Mouse (Mus musculus): ENCODE data around the gene Fbln7. TPM values are rescaled to one million over a fixed set of nuclear protein-coding genes. Genes with fewer than 3 reads are reported as not detected.

Gene Fbln7
- polyA plus RNA-seq (2014; fragmentation: Nextera tagmentation; extraction: Ambion mirVana), result 0.62 and 0.90 TPM in 2 replicates

- Histone ChIP-seq H3K27ac (ENCODE audit: low read depth, low read length) (no peak within 1 kb of the TSS), H3K9ac (ENCODE audit: low read depth, low read length) (no peak within 1 kb of the TSS), H3K4me3 (ENCODE audit: low read depth, low read length) (peak within 1 kb of the TSS; percentile 42), H3K4me1 (replicated peaks; ENCODE audit: control insufficient read depth, insufficient read depth, low read length) (no peaks in the 10 kb centered on the region), H3K4me2 (peak within 1 kb of the TSS; percentile 72), H3K9me3 (ENCODE audit: control insufficient read depth, low read length) (no peaks in the 10 kb centered on the region), H3K27me3 (replicated peaks; ENCODE audit: control insufficient read depth, insufficient read depth, low read length) (peaks cover 29% of the 10 kb centered on the region), H3K36me3 (ENCODE audit: control insufficient read depth, insufficient read depth, low read length) (no peaks in the 10 kb centered on the region)
- ATAC-seq (replicated peaks; ENCODE audit: low FRiP score) (no peak), DNase-seq (ENCODE audit: low spot score) (no peak)
- 87% methylated on average over 9 of the region's 9 CpGs for WGBS
Measured at GRCm38 (mm10) chr2:128862636-128863035, at the start of gene Fbln7. Gene Fbln7 (plus strand): TSS chr2:128862981.

DNA sequence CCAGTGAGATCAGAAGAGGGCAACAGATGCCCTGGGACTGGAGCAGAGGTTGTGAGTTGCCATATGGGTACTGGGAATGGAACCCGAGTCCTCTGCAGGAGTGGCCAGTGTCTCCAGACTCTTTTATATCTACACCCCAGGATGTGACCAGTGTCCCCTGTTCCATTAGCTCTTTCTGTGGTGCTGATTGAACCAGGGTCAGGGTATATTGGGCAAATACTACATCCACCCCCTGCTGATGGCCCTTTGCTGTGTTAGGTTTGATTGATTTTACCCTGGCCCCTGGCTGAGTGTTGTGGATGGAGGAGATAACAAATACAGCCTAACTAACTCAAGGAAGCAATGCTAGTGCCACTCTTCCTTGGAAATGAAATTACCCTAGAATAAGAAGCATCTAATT is 46.5 kb upstream of the Fbln7 start:
- Histone ChIP-seq H3K27ac (ENCODE audit: low read depth, low read length) (no peak overlapping the region), H3K9me3 (ENCODE audit: control insufficient read depth, low read length) (no peaks in the 10 kb centered on the region), H3K4me2 (no peak overlapping the region), H3K9ac (ENCODE audit: low read depth, low read length) (no peak overlapping the region), H3K36me3 (ENCODE audit: control insufficient read depth, insufficient read depth, low read length) (no peaks in the 10 kb centered on the region), H3K4me1 (replicated peaks; ENCODE audit: control insufficient read depth, insufficient read depth, low read length) (peaks cover 5% of the 10 kb centered on the region), H3K27me3 (replicated peaks; ENCODE audit: control insufficient read depth, insufficient read depth, low read length) (no peaks in the 10 kb centered on the region), H3K4me3 (ENCODE audit: low read depth, low read length) (no peak overlapping the region)
- ATAC-seq (replicated peaks; ENCODE audit: low FRiP score) (no peak), DNase-seq (ENCODE audit: low spot score) (no peak)
- WGBS, result 68% methylated on average over 1 of the region's 1 CpGs

DNA sequence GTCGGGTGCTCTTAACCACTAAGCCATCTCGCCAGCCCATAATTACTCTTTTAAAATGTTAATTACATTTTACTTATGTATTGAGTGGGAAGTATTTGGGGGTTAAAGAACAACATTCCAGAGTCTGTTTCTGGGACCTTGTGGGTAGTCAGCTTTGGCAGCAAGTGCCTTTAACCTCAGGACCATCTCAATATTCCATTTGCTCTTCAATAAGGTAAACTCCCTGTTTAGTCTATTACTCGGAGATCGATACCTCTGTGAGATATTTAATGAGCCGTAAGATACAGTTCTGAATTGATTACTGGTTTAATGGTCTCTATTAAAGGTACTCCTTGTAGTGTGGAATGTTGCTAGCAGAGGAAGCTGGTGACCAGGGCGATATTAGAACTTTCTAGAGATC is 45.9 kb upstream of the Fbln7 start:
- Histone ChIP-seq H3K9ac (ENCODE audit: low read depth, low read length) (no peak overlapping the region), H3K4me2 (peak overlapping the region; percentile 73), H3K9me3 (ENCODE audit: control insufficient read depth, low read length) (no peaks in the 10 kb centered on the region), H3K4me3 (ENCODE audit: low read depth, low read length) (peak overlapping the region; percentile 84), H3K4me1 (replicated peaks; ENCODE audit: control insufficient read depth, insufficient read depth, low read length) (peaks cover 5% of the 10 kb centered on the region), H3K27ac (ENCODE audit: low read depth, low read length) (no peak overlapping the region), H3K36me3 (ENCODE audit: control insufficient read depth, insufficient read depth, low read length) (no peaks in the 10 kb centered on the region), H3K27me3 (replicated peaks; ENCODE audit: control insufficient read depth, insufficient read depth, low read length) (no peaks in the 10 kb centered on the region)
- DNase-seq (ENCODE audit: low spot score), result no peak
- 49% methylated on average over 6 of the region's 6 CpGs for WGBS
- ATAC-seq (replicated peaks; ENCODE audit: low FRiP score), result no peak

DNA sequence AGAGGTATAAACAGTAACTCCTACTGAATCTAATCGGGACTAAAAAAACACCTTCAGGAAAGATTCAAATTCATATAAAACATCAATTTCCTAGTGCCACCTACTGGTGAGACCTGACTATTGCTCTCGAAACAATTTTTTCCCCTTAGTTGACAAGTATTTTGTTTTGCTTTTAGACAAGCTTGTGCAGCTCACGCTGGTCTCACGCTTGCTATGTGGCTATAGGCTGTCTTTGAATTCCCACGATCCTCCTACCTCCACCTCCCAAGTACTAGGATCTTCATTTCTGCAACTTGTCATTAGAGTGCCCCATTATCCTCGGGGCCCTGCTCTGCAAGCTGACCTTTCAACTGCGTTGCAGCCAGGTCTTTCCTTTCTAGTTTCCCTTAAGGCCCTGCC is 45.4 kb upstream of the Fbln7 start:
- Histone ChIP-seq H3K36me3 (ENCODE audit: control insufficient read depth, insufficient read depth, low read length) (no peaks in the 10 kb centered on the region), H3K9me3 (ENCODE audit: control insufficient read depth, low read length) (no peaks in the 10 kb centered on the region), H3K4me3 (ENCODE audit: low read depth, low read length) (peak overlapping the region; percentile 84), H3K27me3 (replicated peaks; ENCODE audit: control insufficient read depth, insufficient read depth, low read length) (no peaks in the 10 kb centered on the region), H3K4me2 (peak overlapping the region; percentile 73), H3K9ac (ENCODE audit: low read depth, low read length) (0 out of 2 replicates have a peak overlapping the region, but pooled peaks have one; percentile 4), H3K27ac (ENCODE audit: low read depth, low read length) (0 out of 2 replicates have a peak overlapping the region, but pooled peaks have one; percentile 47), H3K4me1 (replicated peaks; ENCODE audit: control insufficient read depth, insufficient read depth, low read length) (peaks cover 5% of the 10 kb centered on the region)
- ATAC-seq (replicated peaks; ENCODE audit: low FRiP score) (peak; percentile 30), DNase-seq (ENCODE audit: low spot score) (no peak)
- WGBS, result under 1% methylated on average over 7 of the region's 7 CpGs

- H3K4me2 ChIP-seq, result peak within 1 kb of the TSS; percentile 73
- no peaks in the 10 kb centered on the region for H3K9me3 ChIP-seq (ENCODE audit: control insufficient read depth, low read length)
- H3K27ac ChIP-seq (ENCODE audit: low read depth, low read length), result peak within 1 kb of the TSS; percentile 84
- ATAC-seq (replicated peaks; ENCODE audit: low FRiP score), result peak; percentile 92
- peak within 1 kb of the TSS; percentile 84 for H3K4me3 ChIP-seq (ENCODE audit: low read depth, low read length)
- DNase-seq (ENCODE audit: low spot score), result peak; percentile 98
- peaks cover 5% of the 10 kb centered on the region for H3K4me1 ChIP-seq (replicated peaks; ENCODE audit: control insufficient read depth, insufficient read depth, low read length)
- under 1% methylated on average over 59 of the region's 59 CpGs for WGBS
- H3K27me3 ChIP-seq (replicated peaks; ENCODE audit: control insufficient read depth, insufficient read depth, low read length), result no peaks in the 10 kb centered on the region
- peak within 1 kb of the TSS; percentile 79 for H3K9ac ChIP-seq (ENCODE audit: low read depth, low read length)
- H3K36me3 ChIP-seq (ENCODE audit: control insufficient read depth, insufficient read depth, low read length), result no peaks in the 10 kb centered on the region
Measured at GRCm38 (mm10) chr2:128817786-128818681, 44.7 kb upstream of the Fbln7 start, which contains the start of gene Tmem87b. Gene Tmem87b (plus strand): TSS chr2:128818118.

- Histone ChIP-seq H3K27me3 (replicated peaks; ENCODE audit: control insufficient read depth, insufficient read depth, low read length) (no peaks in the 10 kb centered on the region), H3K9me3 (ENCODE audit: control insufficient read depth, low read length) (no peaks in the 10 kb centered on the region), H3K9ac (ENCODE audit: low read depth, low read length) (peak overlapping the region; percentile 79), H3K4me2 (peak overlapping the region; percentile 73), H3K36me3 (ENCODE audit: control insufficient read depth, insufficient read depth, low read length) (no peaks in the 10 kb centered on the region), H3K4me1 (replicated peaks; ENCODE audit: control insufficient read depth, insufficient read depth, low read length) (peaks cover 5% of the 10 kb centered on the region), H3K27ac (ENCODE audit: low read depth, low read length) (peak overlapping the region; percentile 84; the same call in 1 of the 2 replicates), H3K4me3 (ENCODE audit: low read depth, low read length) (peak overlapping the region; percentile 84)
- DNase-seq (ENCODE audit: low spot score) (no peak), ATAC-seq (replicated peaks; ENCODE audit: low FRiP score) (no peak)
- WGBS, result 25% methylated on average over 14 of the region's 14 CpGs
Measured at GRCm38 (mm10) chr2:128818956-128819643, 43.7 kb upstream of the Fbln7 start.

- no peak for ATAC-seq (replicated peaks; ENCODE audit: low FRiP score)
- H3K9me3 ChIP-seq (ENCODE audit: control insufficient read depth, low read length), result no peaks in the 10 kb centered on the region
- no peak overlapping the region for H3K27ac ChIP-seq (ENCODE audit: low read depth, low read length)
- H3K27me3 ChIP-seq (replicated peaks; ENCODE audit: control insufficient read depth, insufficient read depth, low read length), result no peaks in the 10 kb centered on the region
- 83% methylated on average over 2 of the region's 2 CpGs for WGBS
- no peak for DNase-seq (ENCODE audit: low spot score)
- H3K36me3 ChIP-seq (ENCODE audit: control insufficient read depth, insufficient read depth, low read length), result no peaks in the 10 kb centered on the region
- peaks cover 5% of the 10 kb centered on the region for H3K4me1 ChIP-seq (replicated peaks; ENCODE audit: control insufficient read depth, insufficient read depth, low read length)
- H3K9ac ChIP-seq (ENCODE audit: low read depth, low read length), result no peak overlapping the region
- H3K4me3 ChIP-seq (ENCODE audit: low read depth, low read length), result no peak overlapping the region
- no peak overlapping the region for H3K4me2 ChIP-seq
Measured at GRCm38 (mm10) chr2:128820631-128821030, 42.1 kb upstream of the Fbln7 start.

- Histone ChIP-seq H3K4me1 (replicated peaks; ENCODE audit: control insufficient read depth, insufficient read depth, low read length) (peaks cover 2% of the 10 kb centered on the region), H3K4me2 (no peak overlapping the region), H3K27ac (ENCODE audit: low read depth, low read length) (no peak overlapping the region), H3K9me3 (ENCODE audit: control insufficient read depth, low read length) (no peaks in the 10 kb centered on the region), H3K27me3 (replicated peaks; ENCODE audit: control insufficient read depth, insufficient read depth, low read length) (no peaks in the 10 kb centered on the region), H3K4me3 (ENCODE audit: low read depth, low read length) (no peak overlapping the region), H3K9ac (ENCODE audit: low read depth, low read length) (no peak overlapping the region), H3K36me3 (ENCODE audit: control insufficient read depth, insufficient read depth, low read length) (no peaks in the 10 kb centered on the region)
- no peak for ATAC-seq (replicated peaks; ENCODE audit: low FRiP score)
- DNase-seq (ENCODE audit: low spot score), result no peak
- 87% methylated on average over 5 of the region's 5 CpGs for WGBS
Measured at GRCm38 (mm10) chr2:128823893-128824292, 38.9 kb upstream of the Fbln7 start.
